Mouse (Mus musculus) layer of hippocampus, postnatal 14 days (tissue): ENCODE results near the gene Kcnd3. TPM values are rescaled to one million over a fixed set of nuclear protein-coding genes. Genes with fewer than 3 reads are reported as not detected.

Experiments used
- DNase-seq, 2 experiments: peaks; one replicate each; pipeline ENCODE4 v3.0.0; 2021 to 2022; ENCODE audit warnings: low spot score in 2 of 2, mixed read lengths in 1 of 2
- long read RNA-seq, 2 experiments: library from polyadenylated mRNA; stranded (forward); transcript quantifications; one replicate each; pipeline ENCODE4 v2.0.0; 2021
- total RNA-seq, 2 experiments: library from RNA; stranded (reverse); gene quantifications; 2 replicates each; pipeline ENCODE4 v1.2.3; 2021

Gene Kcnd3
- total RNA-seq = 10 to 100 TPM; 46.4 to 49.8 TPM
- long read RNA-seq, experiment 1, partial matches to known transcripts = 0 of 4 reads
- long read RNA-seq, experiment 1, other reads (novel, unspliced or antisense) = 4 of 4 reads
- long read RNA-seq, experiment 2, partial matches to known transcripts = 2 of 7 reads
- long read RNA-seq, experiment 2, other reads (novel, unspliced or antisense) = 4 of 7 reads

- DNase-seq = peak; percentile 42 to 48
Observed at GRCm38 (mm10) chr3:105451627-105452555, at the start of gene Kcnd3. Gene Kcnd3 (plus strand): TSS chr3:105452330.

DNA sequence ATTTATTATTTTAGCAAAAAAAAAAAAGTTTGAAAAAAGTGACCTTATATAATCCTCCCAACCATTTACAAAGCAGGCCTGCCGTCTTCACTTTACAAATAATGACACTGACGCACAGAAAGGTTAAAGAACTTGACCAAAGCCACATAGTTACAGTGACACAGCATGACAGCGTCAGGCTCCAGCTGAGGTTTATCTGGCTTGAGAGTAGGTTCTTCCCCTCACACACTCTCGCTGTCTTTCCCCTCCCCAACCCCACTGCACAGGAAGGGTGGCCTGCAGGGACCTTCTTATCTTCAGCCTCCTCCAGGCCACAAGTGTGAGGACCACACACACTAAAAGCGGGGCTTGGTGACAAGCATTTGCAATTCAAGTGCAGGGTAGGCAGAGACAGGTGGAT, 49.5 kb upstream of the Kcnd3 start:
- no peak for DNase-seq

DNA sequence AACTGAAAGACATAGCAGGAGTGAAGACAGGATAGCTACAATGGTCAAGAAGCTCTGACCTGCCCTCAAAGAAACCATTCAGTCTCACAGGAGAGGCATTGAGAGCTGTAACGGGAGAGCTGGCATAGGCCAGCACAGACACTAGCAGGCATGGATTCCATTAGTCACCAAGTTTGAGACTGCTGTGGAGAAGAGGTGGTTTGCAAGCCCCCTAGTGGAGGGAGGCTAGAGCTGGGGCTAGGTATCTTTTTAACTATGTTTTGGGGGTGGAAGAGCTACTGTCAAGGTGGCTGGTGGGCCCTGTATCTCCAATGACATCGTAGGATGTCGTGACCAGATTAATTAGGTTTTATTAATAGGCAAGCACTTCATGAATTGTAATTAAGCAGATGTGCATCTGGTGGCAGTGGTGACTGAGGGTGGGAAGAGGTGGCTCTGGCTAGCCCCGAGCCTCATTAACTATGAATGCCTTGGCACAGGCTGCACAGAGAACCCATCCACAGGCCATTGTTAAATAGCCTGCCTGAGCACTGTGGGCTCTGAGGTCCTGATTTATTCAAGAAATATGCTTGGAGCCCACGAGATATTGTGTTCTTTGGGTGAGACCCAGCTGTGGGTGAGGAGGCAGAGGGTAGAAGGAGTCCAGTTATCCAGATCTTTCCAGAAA, 48.6 kb upstream of the Kcnd3 start:
- no peak for DNase-seq

DNA sequence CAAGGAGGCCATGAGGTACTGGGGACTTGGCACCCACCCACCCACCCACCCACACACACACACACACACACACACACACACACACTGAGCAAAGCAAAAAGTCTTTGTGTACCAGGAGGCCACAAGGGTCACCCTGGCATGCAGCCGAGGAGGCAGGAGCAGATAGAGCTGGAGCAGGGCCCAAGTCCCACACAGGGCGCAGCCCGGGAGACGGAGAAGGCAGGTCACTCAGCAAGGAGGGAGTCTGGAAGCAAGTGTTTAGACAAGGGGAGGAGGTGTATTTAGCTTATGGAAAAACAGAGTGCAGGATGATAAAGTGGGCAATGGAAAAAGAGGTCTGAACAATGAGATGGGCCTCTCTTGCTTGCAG, 48.1 kb upstream of the Kcnd3 start:
- no peak for DNase-seq

GRCm38 (mm10) chr3:105405516-105405915, 46.6 kb upstream of the Kcnd3 start:
- no peak for DNase-seq

- DNase-seq = no peak
Observed at GRCm38 (mm10) chr3:105406036-105406435, 46.1 kb upstream of the Kcnd3 start.

DNA sequence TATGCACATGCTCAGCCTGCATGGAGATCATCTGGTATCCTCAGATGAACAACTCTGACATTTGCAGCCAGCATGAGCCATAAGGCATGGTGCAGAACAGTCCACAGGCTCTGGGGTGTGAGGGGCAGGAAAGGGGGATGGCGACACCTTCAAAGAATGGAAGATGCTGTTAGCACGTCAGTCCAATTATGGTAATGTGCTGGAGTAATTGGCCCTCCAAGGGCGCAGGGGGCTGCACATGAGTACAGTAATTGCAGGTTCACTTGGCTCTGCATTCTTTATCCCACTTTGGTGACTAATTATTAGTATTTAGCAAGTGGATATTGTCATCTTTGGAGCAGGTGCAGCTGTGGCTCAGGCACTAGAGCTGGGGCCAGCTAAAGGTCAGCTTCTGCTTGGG, 43.9 kb upstream of the Kcnd3 start:
- no peak for DNase-seq

DNA sequence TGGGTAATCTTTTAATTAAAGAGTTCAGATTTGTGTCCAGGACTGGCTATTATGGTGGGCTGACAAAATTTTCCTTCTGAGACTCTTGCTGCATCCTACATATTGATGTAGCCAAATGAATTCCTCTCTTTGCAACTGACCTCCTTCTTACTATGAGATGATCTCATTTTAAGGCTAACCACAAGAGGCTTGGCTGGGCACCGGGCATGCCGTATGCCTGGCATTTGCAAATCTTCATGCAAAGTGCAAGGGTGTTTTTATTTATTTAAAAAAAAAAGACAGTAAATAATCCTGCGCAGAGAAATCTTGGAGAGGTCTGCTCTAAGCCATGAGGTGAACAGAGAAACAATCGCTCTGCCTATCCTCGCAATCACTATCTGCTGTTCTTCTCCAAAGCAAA, 41.3 kb upstream of the Kcnd3 start:
- DNase-seq = no peak

DNA sequence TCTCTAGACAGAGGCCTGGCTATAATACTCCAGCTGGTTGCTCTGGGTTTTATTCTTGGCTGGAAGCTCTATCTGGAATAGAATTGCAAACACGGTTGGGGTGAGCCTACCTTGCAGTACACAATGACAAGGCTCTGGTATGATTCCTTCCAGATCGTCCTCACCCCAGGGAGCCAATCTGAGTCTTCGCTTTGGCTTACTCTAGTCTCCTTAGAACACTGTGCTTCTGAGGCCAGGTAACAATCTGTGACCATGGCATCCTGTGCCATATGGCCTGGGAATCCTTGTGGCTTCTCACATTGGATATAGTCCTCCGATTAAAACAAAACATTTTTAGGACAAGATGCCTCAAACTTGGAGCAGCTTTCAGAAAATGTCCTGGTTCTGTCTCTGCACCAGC, 40.4 kb upstream of the Kcnd3 start:
- DNase-seq = no peak

GRCm38 (mm10) chr3:105412229-105412628, 39.9 kb upstream of the Kcnd3 start:
- DNase-seq = no peak

- no peak for DNase-seq
Observed at GRCm38 (mm10) chr3:105412681-105413080, 39.4 kb upstream of the Kcnd3 start.

DNA sequence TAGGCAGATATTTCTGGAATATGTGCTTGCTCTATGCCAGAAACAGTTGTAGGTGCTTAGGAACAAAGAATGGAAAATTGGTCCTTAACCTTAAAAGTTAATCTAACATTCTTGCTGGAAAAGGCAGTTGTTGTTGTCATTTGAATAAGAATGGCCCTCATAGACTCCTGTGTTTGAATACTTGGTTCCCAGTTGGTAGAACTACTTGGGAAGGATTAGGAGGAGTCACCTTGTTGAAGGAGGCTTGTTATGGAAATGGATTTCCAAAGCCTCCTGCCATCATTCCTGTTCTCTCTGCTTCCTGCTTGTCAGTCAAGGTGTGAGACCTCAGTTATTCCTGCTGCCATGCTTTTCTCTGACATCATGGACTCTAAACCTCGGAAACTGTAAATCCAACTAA, 33.7 kb upstream of the Kcnd3 start:
- no peak for DNase-seq

DNA sequence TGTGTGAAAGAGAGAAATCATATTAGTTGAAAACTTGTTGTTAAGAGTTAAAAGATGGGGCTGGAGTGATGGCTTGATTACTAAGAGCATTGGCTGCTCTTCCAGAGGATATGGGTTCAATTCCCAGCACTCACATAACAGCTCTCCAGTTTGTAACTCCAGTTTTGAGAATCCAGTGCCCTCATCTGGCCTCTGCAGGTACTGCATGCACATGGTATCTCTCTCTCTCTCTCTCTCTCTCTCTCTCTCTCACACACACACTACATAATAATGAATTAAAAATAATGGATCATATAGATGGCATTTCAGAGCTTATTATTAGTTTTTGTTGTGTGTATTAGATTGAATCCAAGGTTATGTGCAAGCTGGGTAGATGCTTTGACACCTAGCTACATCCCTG, 29.7 kb upstream of the Kcnd3 start:
- DNase-seq = no peak

- no peak for DNase-seq
Observed at GRCm38 (mm10) chr3:105423427-105423826, 28.7 kb upstream of the Kcnd3 start.

DNA sequence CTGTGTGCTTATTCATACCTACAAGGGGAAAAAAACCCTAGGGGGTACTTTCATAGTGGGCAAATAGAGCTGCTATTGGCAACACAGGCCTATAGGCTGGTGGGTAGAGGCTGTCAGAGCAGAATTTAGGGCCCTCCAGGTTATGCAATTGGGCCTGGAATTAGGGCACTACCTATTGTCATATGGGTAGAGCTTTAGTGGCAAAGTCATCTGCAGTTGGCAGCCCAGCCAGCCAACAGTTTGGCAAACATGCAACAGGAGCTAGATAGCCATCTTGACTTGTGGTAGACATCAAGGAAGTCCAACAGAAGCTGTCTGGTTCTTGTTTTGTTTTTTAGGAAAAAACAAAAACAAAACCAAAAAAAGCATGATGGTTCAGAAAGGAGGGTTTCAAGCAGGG, 23.5 kb upstream of the Kcnd3 start:
- DNase-seq = no peak

DNA sequence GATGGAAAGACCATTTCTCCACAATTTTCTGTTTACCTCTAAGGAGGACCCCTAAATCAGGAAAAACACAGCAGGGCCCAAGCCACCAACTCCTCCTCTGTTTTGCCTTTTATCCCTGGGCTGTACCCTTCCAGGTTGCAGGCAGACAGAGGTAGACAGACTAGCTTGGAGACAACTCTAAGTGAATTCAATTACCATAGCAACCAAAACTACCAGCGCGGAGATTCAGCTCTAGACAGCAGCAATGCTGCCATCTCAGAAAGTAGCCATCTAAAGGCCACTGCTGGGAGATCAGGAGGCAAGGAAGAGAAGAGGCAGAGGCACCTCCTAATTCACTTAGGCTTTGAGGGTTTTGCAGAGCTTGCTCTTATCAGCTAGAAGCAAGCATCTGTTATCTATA, 15.7 kb upstream of the Kcnd3 start:
- DNase-seq = no peak

- no peak for DNase-seq
Observed at GRCm38 (mm10) chr3:105436971-105437370, 15.2 kb upstream of the Kcnd3 start.

GRCm38 (mm10) chr3:105440873-105441495, 11.1 kb upstream of the Kcnd3 start:
- no peak for DNase-seq

DNA sequence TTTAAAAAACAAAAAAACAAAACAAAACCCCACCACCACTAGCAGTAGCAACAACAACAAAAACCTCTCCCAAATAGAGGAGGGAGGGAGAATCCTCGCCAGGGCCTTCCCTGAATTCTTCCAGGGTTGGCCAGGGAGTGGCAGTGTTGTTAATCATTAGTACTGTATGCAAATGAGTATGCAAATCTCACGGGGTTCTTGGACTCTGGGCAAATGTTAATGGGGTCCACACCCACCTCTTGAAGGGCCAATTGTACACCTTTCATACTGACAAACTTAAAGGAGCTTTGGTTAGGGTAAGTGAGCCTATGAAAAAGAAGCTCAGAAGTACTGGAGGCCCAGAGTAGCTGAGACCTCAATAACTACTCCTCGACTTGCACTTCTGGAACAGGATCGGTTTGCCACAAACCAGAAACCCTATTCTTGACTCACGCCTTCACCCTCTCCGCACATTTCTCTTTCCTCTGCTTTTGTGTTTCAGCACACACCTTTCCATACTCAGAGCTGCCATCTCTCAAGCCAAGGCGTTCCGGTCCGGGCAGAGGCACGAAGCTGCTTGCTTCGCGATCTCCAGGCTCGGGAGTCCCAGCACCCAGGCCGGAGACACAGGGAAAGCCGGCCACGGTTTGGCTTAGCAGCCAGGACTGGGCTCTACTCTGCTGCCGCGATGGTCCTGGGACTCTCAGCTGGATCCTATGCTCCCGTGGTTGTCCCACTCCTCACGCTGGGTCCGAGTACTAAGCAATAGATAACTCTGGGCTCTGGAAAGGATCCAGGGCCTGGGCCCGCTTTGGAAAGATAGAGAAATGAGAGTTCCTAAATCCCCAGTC, 1.3 kb upstream of the Kcnd3 start:
- DNase-seq = peak; percentile 71 to 77

GRCm38 (mm10) chr3:105452556-105453213, 555 bp downstream of the Kcnd3 start:
- peak in 1 of 2 experiments; percentile 46 for DNase-seq
